Mouse (Mus musculus): Measurements from ENCODE around the gene Tob1. TPM values are rescaled to one million over a fixed set of nuclear protein-coding genes. Genes with fewer than 3 reads are reported as not detected.

The Tob1 gene
- total RNA-seq, 2 experiments from 2014 or later, result 37.5 to 51.4 TPM

DNA sequence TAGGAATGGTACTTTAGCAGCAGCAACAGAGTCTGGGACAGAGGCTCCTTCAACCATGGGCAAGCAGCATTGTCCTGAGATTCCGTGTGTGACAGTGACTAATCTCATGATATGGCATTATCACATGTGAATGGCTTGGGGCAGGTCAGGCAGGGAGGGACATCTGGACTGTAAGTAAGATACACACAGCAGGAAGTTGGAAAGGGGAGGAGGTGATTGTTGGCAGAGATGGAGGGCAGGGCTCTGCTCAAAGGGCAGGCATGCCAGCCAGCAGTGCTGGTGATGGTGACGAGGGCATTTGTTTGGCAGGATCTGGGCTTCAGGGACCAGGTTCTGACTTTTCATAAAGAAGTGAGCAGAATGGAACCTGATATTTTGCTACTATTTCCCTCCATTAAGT is 18.1 kb upstream of the Tob1 start:
- intact Hi-C loops (cut with DNase I), result no loop called here
- no peak for DNase-seq (ENCODE audit: low spot score in 2 of 2)

DNA sequence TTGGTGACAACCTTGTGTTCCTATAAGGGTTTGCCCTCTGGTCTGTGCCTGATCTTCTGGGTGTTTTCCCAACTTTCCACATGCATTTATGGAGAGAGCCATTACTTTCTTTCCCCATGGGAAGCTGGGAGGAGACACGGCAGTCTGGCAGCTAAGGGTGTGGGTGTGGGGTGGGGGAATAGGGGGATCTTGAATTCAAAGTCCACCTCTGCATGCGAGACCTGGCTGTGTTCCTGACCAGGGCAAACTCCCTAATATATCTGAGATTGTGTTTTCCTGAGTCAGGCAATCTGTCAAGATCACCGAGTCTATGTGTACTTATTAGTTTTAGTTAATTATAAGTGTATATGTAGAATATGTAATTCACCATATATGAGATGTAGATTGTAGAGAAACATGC is 14.9 kb upstream of the Tob1 start:
- DNase-seq (ENCODE audit: low spot score in 2 of 2), result no peak

DNA sequence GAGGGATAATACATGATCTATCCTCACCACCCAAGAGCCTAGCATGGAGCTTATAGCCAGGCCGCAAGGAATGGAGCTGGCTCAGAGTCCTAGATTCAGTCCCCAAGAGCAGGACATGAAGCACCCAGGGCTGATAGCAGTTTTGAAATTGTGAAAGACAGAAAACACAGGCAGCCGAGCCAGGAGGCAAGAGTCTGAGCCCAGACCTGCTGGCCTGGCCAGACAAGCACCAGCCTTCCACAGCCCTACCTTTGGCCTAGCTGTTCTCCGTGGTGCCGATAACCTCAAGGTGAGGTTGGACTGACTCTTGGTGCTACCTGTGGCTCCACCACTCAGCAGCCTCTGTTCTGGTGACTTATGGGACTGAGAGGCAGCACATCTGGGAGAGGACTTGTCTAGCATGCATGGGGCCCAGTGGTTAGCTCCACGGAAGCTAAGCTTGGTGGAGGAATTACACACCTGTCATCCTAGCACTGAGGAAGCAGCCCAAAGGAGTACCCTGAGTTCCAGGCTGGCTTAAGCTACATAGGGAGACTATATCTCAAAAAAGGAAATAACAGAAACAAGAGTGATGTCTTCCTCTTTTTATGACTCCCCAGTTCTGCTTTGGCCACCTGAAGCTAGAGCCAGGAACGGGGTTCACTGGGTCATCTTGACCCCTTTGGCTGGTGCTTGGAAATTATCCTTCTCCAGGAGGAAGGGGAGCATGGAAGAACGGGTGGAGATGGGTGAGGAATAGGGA is 12.7 kb upstream of the Tob1 start:
- no peak for DNase-seq (ENCODE audit: low spot score in 2 of 2)
- intact Hi-C loops (cut with DNase I), result no loop called here

More for the DNA sequence above, 14.9 kb upstream of the Tob1 start:
- intact Hi-C loops (cut with DNase I), result no loop called here

DNA sequence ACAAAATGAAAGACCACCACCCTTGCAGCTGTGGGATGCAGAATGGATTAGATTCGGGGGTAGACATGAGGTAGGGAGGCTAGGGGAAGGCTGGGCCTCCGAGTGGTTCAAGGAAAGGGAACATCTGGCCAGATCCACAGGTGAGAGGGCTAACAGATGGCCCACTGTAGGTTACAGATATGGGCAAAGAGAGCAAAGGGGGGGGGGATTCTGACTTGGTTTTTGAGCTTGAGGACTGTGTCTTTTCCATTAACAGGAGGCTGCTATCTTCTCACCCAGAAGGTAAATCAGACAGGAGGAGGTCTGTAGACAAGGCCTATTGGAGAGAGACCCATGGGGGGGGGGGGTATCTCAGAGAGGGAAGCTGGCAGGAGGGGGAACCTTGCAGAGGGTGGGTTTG is 11.5 kb upstream of the Tob1 start:
- intact Hi-C loops (cut with DNase I), result no loop called here
- DNase-seq (ENCODE audit: low spot score in 2 of 2), result no peak

DNA sequence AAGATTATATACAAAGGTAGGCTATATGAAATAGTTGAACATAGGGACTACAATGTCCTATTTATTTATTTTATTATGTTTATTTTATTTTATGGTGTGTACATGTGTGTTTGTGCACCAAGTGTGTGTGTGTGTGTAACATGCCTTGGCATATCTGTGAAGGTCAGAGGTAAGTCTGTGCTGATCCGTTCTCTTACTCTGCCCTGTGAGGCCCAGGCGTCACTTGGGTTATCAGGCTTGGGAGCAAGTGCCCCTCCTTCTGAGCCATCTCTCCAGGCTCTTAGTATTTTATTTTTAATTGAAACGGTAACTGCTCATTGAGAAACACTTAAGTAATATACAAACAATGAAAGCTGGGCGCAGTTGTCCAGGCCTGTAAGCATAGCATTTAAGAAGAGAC is 10.8 kb upstream of the Tob1 start:
- intact Hi-C loops (cut with DNase I), result no loop called here
- DNase-seq (ENCODE audit: low spot score in 2 of 2), result no peak

DNA sequence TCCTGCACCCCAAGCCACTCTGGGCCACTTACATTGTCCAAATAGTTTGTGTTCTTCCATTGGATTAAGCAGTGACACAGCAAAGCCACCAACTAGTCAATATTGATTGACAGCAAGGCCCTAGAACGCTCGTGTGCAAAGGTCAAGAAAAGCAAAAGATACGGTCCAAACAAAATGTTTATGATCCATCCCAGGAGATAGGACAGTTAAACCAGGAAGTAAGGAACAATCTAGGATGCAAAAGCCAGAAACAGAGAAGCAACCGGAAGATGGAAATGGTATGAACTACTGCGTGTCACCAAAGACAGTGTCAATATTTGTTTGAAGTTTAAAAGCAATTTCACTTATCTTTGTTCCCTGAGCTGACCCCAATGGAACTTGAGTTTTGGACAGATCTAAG is 9.1 kb upstream of the Tob1 start:
- intact Hi-C loops (cut with DNase I), result no loop called here

DNA sequence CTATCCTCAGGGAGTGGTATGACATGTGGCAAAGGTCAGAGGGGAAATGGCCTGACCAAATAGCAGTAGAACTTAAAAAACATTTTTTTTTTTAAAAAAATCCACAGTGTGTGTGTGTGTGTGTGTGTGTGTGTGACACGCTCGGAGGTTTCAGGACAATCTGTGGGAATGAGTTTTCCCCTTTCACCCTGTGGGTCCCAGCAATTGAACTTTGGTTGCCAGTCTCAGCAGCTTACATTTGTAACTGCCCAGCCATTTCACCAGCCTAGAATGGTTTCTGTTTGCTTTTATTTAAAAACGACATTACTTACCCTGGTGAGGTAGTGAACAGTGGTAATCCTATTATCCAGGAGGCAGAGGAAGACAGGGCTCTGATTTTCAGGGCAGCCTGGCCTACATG is 8.2 kb upstream of the Tob1 start:
- intact Hi-C loops (cut with DNase I), result no loop called here

More for the DNA sequence above, 9.1 kb upstream of the Tob1 start:
- no peak for DNase-seq (ENCODE audit: low spot score in 2 of 2)

DNA sequence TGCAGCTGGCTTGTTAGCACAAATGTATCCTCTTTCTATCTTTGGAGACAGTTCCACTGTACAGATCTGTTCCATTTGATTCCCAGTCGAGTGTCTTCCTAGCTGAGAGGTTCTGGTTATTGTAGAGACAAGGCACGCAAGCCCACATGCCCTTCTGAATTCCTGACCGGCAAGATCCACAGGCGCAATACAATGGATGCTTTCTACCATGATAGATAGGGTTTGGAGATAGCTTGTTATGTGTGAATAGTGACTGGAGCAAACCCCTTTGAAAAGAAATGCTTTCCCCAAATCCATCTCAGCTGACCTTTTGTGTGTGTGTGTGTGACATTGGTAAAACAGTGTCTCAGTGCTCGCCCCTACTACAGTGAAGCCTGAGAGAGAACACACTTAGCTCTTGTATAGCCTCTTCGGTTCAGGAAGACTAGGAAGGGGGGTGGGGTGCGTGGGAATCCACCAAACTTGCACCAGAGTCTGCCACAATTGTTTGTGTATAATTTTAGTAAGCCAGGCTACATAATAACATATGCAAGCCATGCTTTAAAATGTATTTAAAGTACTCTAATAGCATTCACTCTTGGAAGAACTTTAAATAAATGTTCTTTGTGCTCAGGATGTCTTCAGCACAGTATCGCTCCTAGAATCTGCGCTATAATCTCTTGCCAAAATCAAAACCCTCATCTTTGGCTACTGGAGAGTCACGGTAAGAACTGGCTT is 4.7 kb upstream of the Tob1 start:
- intact Hi-C loops (cut with DNase I), result no loop called here
- peak in 1 of 2 experiments; percentile 30 for DNase-seq (ENCODE audit: low spot score in 2 of 2)

More for the DNA sequence above, 8.2 kb upstream of the Tob1 start:
- DNase-seq (ENCODE audit: low spot score in 2 of 2), result no peak

DNA sequence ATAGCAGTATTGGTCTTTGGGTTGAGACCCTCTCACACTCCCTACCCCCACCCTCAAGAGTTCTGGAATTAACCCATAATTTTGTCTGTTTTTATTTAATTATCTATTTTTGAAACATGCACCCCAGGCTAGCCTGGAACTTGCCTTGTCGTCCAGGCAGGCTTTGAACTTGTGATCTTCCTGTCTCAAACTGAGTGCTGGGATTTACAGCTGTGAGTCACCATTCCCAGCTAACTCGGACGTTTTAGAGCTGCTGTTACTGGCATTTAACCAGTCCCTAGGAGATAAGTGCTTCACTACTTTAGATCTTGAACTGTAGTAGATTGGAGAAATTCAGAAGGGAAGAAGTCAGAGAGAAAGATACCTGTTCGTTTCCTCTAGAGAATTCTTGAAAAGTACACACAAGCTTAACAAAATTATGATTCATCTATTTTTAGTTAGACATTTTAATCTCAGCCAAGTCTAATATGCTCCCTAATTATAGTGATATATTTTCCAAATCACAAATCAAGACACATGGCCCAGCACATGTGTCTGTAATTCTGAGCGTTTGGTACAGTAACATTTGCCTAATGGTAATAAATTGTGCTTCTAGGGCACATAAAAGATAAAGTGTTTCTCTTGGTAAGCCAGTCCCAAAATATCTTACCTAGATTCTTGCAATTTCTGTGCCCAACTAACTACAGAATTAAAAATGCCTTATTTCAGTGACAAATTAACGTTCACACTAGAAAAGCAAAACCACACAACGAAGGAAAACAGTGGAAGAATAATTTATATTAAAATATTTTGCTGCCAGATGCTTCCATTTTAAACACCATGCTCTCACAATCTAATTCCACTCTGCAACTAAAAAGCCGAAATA is 2.2 kb upstream of the Tob1 start:
- DNase-seq (ENCODE audit: low spot score in 2 of 2), result no peak
- intact Hi-C loops (cut with DNase I), result no loop called here

DNA sequence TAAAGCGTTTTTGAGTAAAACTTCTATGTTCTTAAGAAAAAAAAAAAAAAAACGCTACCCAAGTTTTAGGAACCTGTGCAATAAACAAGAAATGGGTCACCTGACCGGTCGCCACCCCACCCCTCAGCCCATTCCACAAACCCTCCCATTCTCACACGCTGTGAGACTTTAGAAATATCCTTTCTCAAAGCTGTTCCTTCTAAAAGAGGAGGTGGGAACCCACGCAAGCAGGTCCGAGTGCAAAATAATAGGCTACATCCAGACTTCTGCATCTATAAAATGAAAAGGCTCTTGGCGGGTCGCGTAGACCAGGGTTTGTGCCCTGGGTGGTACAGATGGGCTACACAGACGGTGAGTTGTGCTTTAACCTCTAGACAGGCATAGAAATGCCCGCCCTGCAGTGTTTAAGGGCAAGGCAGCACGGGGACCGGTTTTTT is 1.5 kb upstream of the Tob1 start:
- DNase-seq (ENCODE audit: low spot score in 2 of 2), result peak in 1 of 2 experiments; percentile 68
- intact Hi-C loops (cut with DNase I), result loop anchor here (1.0 to 5.0 kb wide), 3 partner anchors 49 to 212 kb away; partner anchors contain the start of gene Spag9

DNA sequence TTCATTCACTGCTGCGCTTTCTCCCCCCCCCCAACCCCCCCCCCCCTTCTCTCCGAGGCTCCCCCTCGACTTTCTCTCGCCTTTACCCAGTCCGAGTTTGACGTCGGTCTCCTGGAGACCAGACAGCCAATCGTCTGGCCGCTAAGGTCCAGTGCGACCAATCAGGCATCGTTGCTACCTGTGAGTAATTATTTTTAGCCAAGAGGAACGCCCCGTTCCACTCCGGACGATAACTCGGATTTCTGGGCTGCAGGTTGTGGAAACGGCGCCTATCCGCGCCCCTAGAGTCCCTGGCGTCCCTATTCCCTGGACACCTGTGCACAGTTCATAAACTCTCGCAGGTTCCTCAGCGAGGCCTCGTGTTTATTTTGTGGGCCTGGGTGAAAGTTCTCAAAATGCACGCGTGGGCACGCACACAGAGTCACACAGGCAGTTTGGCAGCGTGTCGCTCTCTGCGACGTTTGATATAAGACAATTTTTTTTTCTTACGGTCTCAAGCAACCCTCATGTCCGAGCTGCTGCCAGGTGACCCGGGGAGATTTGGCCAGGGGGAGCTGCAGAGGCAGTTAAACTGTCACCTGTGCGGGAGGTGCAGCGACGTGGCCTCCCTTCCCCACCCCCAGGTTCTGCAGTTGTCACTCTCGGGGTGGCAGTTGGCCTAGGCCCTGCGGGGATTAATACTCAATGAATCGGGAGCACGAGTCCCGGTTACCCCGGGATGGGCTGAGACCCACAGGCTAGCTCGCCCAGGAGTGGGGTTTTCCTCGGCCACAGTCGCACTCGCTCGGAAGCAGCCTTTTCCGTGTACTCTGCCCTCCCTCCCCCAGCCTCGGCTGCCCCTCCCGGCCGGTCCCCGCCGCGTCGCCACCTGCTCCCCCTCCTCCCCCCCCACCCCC is 815 bp upstream of the Tob1 start:
- intact Hi-C loops (cut with DNase I), result loop anchor here (1.0 to 5.0 kb wide), 4 partner anchors 50 to 213 kb away; partner anchors contain the start of gene Spag9
- DNase-seq (ENCODE audit: low spot score in 2 of 2), result peak; percentile 93

DNA sequence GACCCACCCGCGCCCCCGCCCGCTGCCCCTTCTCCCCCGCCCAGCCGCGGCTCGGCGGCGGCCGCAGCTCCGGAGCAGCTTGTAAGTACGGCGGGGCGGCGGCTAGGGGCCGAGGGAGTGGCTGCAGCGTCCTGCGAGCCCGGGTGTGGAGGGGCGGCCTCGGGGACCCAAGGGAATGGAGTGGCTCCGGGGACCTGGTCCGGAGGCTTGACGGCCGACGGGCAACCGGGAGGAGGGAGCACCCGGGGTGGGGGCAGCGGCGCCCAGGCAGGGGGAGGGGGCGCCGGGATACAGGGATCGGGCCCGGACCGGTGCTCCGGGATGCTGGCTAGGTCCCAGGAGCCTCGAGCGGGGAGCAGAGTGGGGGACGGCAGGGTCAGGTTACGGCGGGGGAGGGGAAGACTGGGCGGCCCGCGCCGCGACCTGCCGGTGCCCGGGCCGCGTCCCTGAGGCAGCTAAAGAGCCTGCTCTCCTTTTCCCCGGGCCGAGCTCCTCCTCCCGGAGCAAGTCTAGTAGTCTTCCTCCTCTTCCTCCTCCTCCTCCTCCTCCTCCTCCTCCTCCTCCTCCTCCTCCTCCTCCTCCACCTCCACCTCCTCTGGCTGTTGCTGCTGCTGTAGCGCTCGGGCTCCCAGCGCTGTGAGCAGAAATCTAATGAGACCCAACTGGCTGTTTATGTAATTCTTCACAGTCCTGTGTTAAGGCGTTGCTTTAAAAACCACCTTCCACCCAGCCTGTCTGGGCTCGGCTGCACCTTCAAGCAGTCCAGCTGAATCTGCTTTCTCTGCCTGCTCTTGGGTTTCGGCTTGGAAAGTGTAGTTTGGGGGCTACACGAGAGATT is 616 bp downstream of the Tob1 start:
- intact Hi-C loops (cut with DNase I), result loop anchor here (1.0 to 5.0 kb wide), 2 partner anchors 79 to 215 kb away; partner anchors contain the start of gene Spag9

DNA sequence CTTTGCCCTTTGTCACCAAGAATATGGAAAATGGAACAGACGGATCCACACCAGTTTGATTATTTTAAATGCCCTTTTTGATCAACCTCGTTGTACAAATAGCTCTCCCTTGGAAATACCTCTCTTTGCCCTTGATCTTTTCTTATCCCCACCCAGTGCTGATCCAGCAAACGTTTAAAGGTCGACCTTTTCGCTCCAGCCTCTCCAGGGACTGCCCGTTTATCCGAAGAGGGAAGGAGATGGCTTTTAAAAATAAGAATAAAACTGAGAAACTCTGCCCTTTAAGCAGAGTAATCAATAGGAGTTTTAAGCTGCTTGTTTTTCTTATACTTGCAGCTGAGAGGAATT is 1.2 kb downstream of the Tob1 start:
- intact Hi-C loops (cut with DNase I), result loop anchor here (5.0 kb wide), 1 partner anchor 215 kb away; the partner anchor contains the start of gene Spag9
- no peak for DNase-seq (ENCODE audit: low spot score in 2 of 2)

More for the DNA sequence above, 616 bp downstream of the Tob1 start:
- peak; percentile 50 to 62 for DNase-seq (ENCODE audit: low spot score in 2 of 2)

DNA sequence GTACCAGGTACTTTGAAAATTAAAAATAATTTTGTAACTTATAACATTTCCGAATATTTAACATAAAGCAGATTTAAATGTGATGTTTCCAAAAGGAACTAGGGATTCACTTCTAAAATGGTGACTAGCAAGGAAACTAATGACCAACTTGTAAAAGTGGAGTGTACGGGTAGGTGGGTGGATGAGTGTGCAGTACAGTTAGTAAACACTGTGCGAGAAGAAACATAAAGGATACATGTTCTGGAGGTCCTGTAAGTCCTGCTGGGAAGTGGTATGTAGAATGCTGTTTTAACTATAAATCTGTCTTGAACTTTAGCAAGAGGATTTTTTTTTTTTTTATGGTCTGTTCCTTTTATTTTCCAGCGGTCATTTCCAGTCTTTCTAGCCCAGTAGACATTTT is 1.7 kb downstream of the Tob1 start:
- no peak for DNase-seq (ENCODE audit: low spot score in 2 of 2)
- intact Hi-C loops (cut with DNase I), result loop anchor here (1.0 to 5.0 kb wide), 2 partner anchors 85 to 216 kb away; partner anchors contain the start of gene Spag9

DNA sequence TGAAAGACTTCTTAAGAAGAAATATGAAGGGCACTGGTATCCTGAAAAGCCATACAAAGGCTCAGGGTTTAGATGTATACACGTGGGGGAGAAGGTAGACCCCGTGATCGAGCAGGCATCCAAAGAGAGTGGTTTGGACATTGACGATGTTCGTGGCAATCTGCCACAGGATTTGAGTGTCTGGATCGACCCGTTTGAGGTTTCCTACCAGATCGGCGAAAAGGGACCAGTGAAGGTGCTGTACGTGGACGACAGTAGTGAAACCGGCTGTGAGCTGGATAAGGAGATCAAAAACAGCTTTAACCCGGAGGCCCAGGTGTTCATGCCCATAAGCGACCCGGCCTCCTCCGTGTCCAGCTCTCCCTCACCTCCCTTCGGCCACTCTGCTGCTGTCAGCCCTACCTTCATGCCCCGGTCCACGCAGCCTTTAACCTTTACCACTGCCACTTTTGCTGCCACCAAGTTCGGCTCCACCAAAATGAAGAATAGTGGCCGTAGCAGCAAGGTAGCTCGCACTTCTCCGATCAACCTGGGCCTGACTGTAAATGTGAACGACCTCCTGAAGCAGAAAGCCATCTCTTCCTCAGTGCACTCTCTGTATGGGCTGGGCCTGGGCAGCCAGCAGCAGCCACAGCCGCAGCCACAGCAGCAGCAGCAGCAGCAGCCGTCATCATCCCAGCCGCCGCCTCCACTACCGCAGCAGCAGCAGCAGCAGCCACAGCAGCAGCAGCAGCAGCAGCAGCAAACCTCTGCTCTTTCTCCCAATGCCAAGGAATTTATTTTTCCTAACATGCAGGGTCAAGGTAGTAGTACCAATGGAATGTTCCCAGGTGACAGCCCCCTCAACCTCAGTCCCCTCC is 2.7 kb downstream of the Tob1 start:
- intact Hi-C loops (cut with DNase I), result loop anchor here (1.0 to 5.0 kb wide), 2 partner anchors 86 to 217 kb away; partner anchors contain the start of gene Spag9
- DNase-seq (ENCODE audit: low spot score in 2 of 2), result peak in 1 of 2 experiments; percentile 29

DNA sequence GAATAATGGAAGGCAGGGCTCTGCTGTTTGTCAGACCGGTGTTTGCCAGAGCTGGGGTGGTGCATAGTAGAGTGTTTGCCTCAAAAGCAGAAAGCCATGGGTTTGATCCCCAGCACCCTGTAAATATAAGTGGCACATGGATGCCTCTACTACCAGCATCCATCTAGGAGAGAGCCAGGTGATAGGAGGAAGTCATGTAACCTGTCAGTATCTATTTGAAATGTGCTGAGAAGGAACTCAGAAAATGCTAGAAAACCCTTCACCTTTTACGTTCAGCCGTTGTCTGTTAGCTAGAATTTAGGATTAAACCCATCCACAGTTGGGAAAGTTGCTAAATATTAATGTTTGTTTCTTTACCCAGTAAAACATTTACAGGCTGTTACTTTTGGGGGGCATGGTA is 4.3 kb downstream of the Tob1 start:
- DNase-seq (ENCODE audit: low spot score in 2 of 2), result no peak
- intact Hi-C loops (cut with DNase I), result no loop called here

DNA sequence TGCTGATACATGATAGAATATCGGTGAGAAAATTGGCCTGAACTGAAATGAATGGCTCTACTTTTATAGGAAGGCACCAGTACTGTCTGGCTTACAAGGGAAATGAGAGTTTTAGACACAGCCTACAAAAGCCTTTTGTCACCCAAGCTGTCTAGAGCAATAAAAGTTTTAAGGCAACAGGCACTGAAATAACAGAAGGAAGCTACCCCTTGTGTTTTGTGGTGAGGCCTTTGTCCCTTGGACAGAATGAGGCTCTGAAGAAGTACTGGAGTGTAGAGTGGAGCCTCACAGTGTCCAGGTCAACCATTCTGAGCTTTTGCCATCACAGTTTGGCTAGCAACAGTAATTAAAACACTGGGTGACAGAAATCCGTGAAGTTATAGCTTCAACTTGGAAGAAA is 5.0 kb downstream of the Tob1 start:
- DNase-seq (ENCODE audit: low spot score in 2 of 2), result no peak
- intact Hi-C loops (cut with DNase I), result no loop called here
